Mouse (Mus musculus) C2C12 (cell line): Measurements from ENCODE around the gene Cdh24. TPM values are rescaled to one million over a fixed set of nuclear protein-coding genes. Genes with fewer than 3 reads are reported as not detected.

Source experiments
- H3K27me3 ChIP-seq: one replicate; pipeline ENCODE4 v1.6.1; 2011; ENCODE audit not compliant: control insufficient read depth, insufficient read depth, insufficient read length
- H3K36me3 ChIP-seq: one replicate; pipeline ENCODE4 v1.6.1; 2011; ENCODE audit not compliant: control insufficient read depth, insufficient read depth
- H3K4me3 ChIP-seq: one replicate; pipeline ENCODE4 v1.5.1; 2011; ENCODE audit warnings: mild to moderate bottlenecking, control low read depth; ENCODE audit not compliant: poor library complexity, insufficient read depth, severe bottlenecking
- H3K79me2 ChIP-seq: one replicate; pipeline ENCODE4 v1.6.1; 2011; ENCODE audit not compliant: control insufficient read depth, insufficient read depth
- H3K79me3 ChIP-seq: one replicate; pipeline ENCODE4 v1.6.1; 2011; ENCODE audit warnings: low read depth, control low read depth
- H3ac ChIP-seq: one replicate; pipeline ENCODE3; 2011; ENCODE audit warnings: low read depth; ENCODE audit not compliant: control insufficient read depth, insufficient read length
- CEBPB ChIP-seq: IDR thresholded peaks from one replicate; pipeline ENCODE4 v1.6.1; 2011; ENCODE audit warnings: low read depth, mild to moderate bottlenecking, control low read depth, moderate library complexity
- CTCF ChIP-seq: IDR thresholded peaks from one replicate; pipeline ENCODE4 v1.5.1; 2011; ENCODE audit not compliant: control insufficient read depth, insufficient read depth, insufficient read length
- FOSL1 ChIP-seq: IDR thresholded peaks from one replicate; pipeline ENCODE4 v1.8.0; 2011; ENCODE audit warnings: mild to moderate bottlenecking, low read length; ENCODE audit not compliant: poor library complexity, insufficient read depth, severe bottlenecking
- MAX ChIP-seq: IDR thresholded peaks from one replicate; pipeline ENCODE4 v1.6.1; 2011; ENCODE audit warnings: mild to moderate bottlenecking, control low read depth
- MYOD1 ChIP-seq: IDR thresholded peaks from one replicate; pipeline ENCODE4 v1.6.1; 2011; ENCODE audit warnings: low read depth; ENCODE audit not compliant: control insufficient read depth, insufficient read length
- MYOG ChIP-seq: IDR thresholded peaks from one replicate; pipeline ENCODE4 v1.6.1; 2011; ENCODE audit not compliant: control insufficient read depth, insufficient read length; ENCODE audit errors: extremely low read depth
- USF1 ChIP-seq: IDR thresholded peaks from one replicate; pipeline ENCODE4 v1.6.1; 2011; ENCODE audit warnings: low read depth, mild to moderate bottlenecking, control low read depth, moderate library complexity
- polyA plus RNA-seq: library from polyadenylated mRNA; unstranded; fragments of >200 nt; fragmentation: generic; extraction: Trizol; gene quantifications from one replicate; pipeline ENCODE4 v1.2.1, GENCODE M21; 2012; ENCODE audit warnings: missing spikeins

Cdh24 gene
- polyA plus RNA-seq, 1 experiment, result 4.6 TPM

GRCm38 (mm10) chr14:54609245-54609644 lies 31.9 kb downstream of the Cdh24 start:
- Histone ChIP-seq H3K79me3 (no peaks in the 10 kb centered on the region), H3K4me3 (no peak overlapping the region), H3K27me3 (no peaks in the 10 kb centered on the region), H3K36me3 (peaks cover 29% of the 10 kb centered on the region), H3K79me2 (no peaks in the 10 kb centered on the region), H3ac (no peak overlapping the region)
- TF ChIP-seq USF1, result no peak
- TF ChIP-seq MYOD1, result no peak
- no peak for TF ChIP-seq MAX
- no peak for TF ChIP-seq CEBPB
- no peak for TF ChIP-seq CTCF
- TF ChIP-seq FOSL1, result no peak
- no peak for TF ChIP-seq MYOG

GRCm38 (mm10) chr14:54607226-54607625 lies 33.9 kb downstream of the Cdh24 start:
- Histone ChIP-seq H3K27me3 (no peaks in the 10 kb centered on the region), H3K79me3 (no peaks in the 10 kb centered on the region), H3K4me3 (no peak overlapping the region), H3K36me3 (peaks cover 15% of the 10 kb centered on the region), H3K79me2 (no peaks in the 10 kb centered on the region), H3ac (no peak overlapping the region)
- TF ChIP-seq MYOG, result no peak

GRCm38 (mm10) chr14:54605752-54606321 lies 35.3 kb downstream of the Cdh24 start, which contains the start of gene 4931414P19Rik:
TSS of gene 4931414P19Rik (minus strand) at chr14:54605993.
- H3K36me3 ChIP-seq, result peaks cover 10% of the 10 kb centered on the region
- H3ac ChIP-seq, result peak within 1 kb of the TSS; percentile 43
- H3K4me3 ChIP-seq, result peak within 1 kb of the TSS; percentile 31
- H3K27me3 ChIP-seq, result no peaks in the 10 kb centered on the region
- H3K79me2 ChIP-seq, result no peaks in the 10 kb centered on the region
- H3K79me3 ChIP-seq, result no peaks in the 10 kb centered on the region
- TF ChIP-seq MAX (no peak), FOSL1 (no peak), CEBPB (no peak)

- no peaks in the 10 kb centered on the region for H3K79me2 ChIP-seq
- no peaks in the 10 kb centered on the region for H3K27me3 ChIP-seq
- no peak overlapping the region for H3ac ChIP-seq
- no peak overlapping the region for H3K4me3 ChIP-seq
- TF ChIP-seq CEBPB (no peak), MAX (no peak), MYOG (no peak), MYOD1 (no peak), FOSL1 (no peak), USF1 (no peak), CTCF (no peak)
- H3K36me3 ChIP-seq, result peaks cover 3% of the 10 kb centered on the region
- no peaks in the 10 kb centered on the region for H3K79me3 ChIP-seq
These were observed 37.5 kb downstream of the Cdh24 start for GRCm38 (mm10) chr14:54603686-54604085.

- Histone ChIP-seq H3K27me3 (no peaks in the 10 kb centered on the region), H3K4me3 (peak overlapping the region; percentile 38), H3ac (peak overlapping the region; percentile 81), H3K79me2 (no peaks in the 10 kb centered on the region), H3K79me3 (no peaks in the 10 kb centered on the region), H3K36me3 (peaks cover 3% of the 10 kb centered on the region)
- no peak for TF ChIP-seq CEBPB
- peak; percentile 3 for TF ChIP-seq USF1
These were observed 38.0 kb downstream of the Cdh24 start for GRCm38 (mm10) chr14:54603038-54603654.

GRCm38 (mm10) chr14:54602613-54603012 lies 38.6 kb downstream of the Cdh24 start:
- Histone ChIP-seq H3ac (no peak overlapping the region), H3K4me3 (peak overlapping the region; percentile 38), H3K79me2 (no peaks in the 10 kb centered on the region), H3K36me3 (peaks cover 3% of the 10 kb centered on the region), H3K27me3 (no peaks in the 10 kb centered on the region), H3K79me3 (no peaks in the 10 kb centered on the region)
- TF ChIP-seq MYOG (no peak), USF1 (no peak), FOSL1 (no peak), MAX (no peak), CEBPB (no peak), CTCF (no peak), MYOD1 (no peak)
